Mouse (Mus musculus) stomach, embryonic 15.5 days (tissue): ENCODE results near the gene Fcer1g. TPM values are rescaled to one million over a fixed set of nuclear protein-coding genes. Genes with fewer than 3 reads are reported as not detected.
A peak's percentile ranks its signal among the peaks of the same experiment; 100 is the strongest.

Experiments used
- ATAC-seq: fragments of 200-750 bp; cut with Nextera tagmentation; 2 replicates; pipeline ENCODE4 v1.8.0; 2017; ENCODE audit warnings: low read depth, moderate number of reproducible peaks, moderate TSS enrichment; ENCODE audit not compliant: insufficient read depth, low FRiP score
- H3K27ac ChIP-seq: fragments of 300-500 bp; sonication (generic); 2 replicates; pipeline ENCODE4 v1.5.1; 2015; ENCODE audit warnings: mild to moderate bottlenecking, inconsistent platforms
- H3K27me3 ChIP-seq: fragments of 300-500 bp; sonication (generic); replicated peaks from 2 replicates; pipeline ENCODE4 v1.6.1; 2015; ENCODE audit warnings: inconsistent platforms
- H3K36me3 ChIP-seq: fragments of 300-500 bp; sonication (generic); 2 replicates; pipeline ENCODE4 v1.6.1; 2015; ENCODE audit warnings: inconsistent platforms
- H3K4me1 ChIP-seq: fragments of 300-500 bp; sonication (generic); 2 replicates; pipeline ENCODE4 v1.6.1; 2015; ENCODE audit warnings: inconsistent platforms
- H3K4me2 ChIP-seq: fragments of 300-500 bp; sonication (generic); 2 replicates; pipeline ENCODE4 v1.6.1; 2015; ENCODE audit warnings: mild to moderate bottlenecking, inconsistent platforms
- H3K4me3 ChIP-seq: fragments of 300-500 bp; sonication (generic); replicated peaks from 2 replicates; pipeline ENCODE4 v1.5.1; 2015; ENCODE audit warnings: inconsistent platforms
- H3K9ac ChIP-seq: fragments of 300-500 bp; sonication (generic); 2 replicates; pipeline ENCODE4 v1.6.1; 2015; ENCODE audit warnings: inconsistent platforms
- H3K9me3 ChIP-seq: fragments of 300-500 bp; sonication (generic); 2 replicates; pipeline ENCODE4 v1.6.1; 2016; ENCODE audit warnings: inconsistent platforms
- WGBS: fragments of 180-500 bp; shearing (Covaris S2); methylation state at CpG from one replicate; pipeline ENCODE4 v1.1.7; 2015; 5-methylcytosine and 5-hydroxymethylcytosine counted together
- polyA plus RNA-seq: library from polyadenylated mRNA; unstranded; fragments of >200 nt; fragmentation: Nextera tagmentation; extraction: Ambion mirVana; gene quantifications from 2 replicates; pipeline ENCODE4 v1.2.1, GENCODE M21; 2015

Gene Fcer1g
- polyA plus RNA-seq, 1 experiment from 2014 or later, result 82.0 TPM

- Histone ChIP-seq H3K9ac (peak within 1 kb of the TSS; percentile 46; the same call in 1 of the 2 replicates), H3K9me3 (no peaks in the 10 kb centered on the region), H3K4me3 (peak within 1 kb of the TSS; percentile 59), H3K36me3 (peaks cover 6% of the 10 kb centered on the region; the same call in 1 of the 2 replicates), H3K27ac (peak within 1 kb of the TSS; percentile 92), H3K4me2 (peak within 1 kb of the TSS; percentile 84), H3K27me3 (no peaks in the 10 kb centered on the region), H3K4me1 (peaks cover 10% of the 10 kb centered on the region)
- ATAC-seq, result peak; percentile 98
- 4% methylated on average over 28 of the region's 28 CpGs for WGBS
Measured at GRCm38 (mm10) chr1:171222238-171223155, 11.7 kb downstream of the Fcer1g start, which contains the start of gene Tomm40l. Gene Tomm40l, minus strand, starts transcription at chr1:171222514.

DNA sequence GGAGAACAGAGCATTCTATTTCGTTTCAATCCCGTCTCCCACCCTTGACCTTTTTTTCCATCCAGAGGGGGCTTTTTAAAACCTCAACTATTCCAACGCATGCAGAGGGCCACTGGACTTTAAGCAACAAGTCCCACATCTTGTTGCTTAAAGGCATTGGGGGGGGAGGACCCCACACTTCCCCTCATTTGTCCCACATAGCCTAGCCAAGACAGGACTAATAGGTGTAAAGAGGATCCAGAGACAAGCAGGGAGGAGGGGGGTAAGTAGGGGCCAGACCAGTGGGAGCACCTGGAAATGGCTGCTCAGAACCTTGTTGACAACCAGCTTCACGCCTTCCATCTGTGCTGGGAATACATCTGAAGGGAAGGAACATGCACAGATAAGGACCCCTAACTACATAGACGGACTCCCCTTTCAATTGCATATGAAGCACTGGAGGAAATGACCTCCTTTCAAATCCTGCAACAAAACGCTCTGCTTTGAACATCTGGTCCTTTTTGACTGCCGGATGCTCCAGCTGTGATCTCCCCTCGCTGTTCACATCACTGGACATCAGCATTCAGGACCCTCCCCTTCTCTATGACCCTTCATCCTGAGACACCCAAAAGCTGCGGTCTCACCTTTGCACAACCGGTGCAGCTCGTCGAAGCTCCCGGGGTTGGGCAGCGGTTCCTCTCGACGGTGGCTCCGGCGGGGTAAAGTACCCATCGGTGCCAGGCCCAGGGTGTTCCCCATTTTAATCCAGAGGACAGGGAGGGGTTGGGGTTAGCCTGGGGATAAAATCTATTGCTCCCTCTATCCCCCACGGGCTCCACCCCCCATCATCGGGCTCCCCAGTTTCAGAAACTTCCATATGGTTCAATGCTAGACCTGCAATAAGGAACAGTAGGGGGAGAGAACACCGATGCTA is 12.6 kb downstream of the Fcer1g start:
- H3K9ac ChIP-seq, result peak overlapping the region; percentile 20; the same call in 1 of the 2 replicates
- peaks cover 10% of the 10 kb centered on the region for H3K4me1 ChIP-seq
- H3K9me3 ChIP-seq, result no peaks in the 10 kb centered on the region
- peaks cover 6% of the 10 kb centered on the region; the same call in 1 of the 2 replicates for H3K36me3 ChIP-seq
- H3K4me2 ChIP-seq, result peak overlapping the region; percentile 84
- 4% methylated on average over 22 of the region's 22 CpGs for WGBS
- no peak for ATAC-seq
- H3K4me3 ChIP-seq, result peak overlapping the region; percentile 59
- peak overlapping the region; percentile 3; the same call in 1 of the 2 replicates for H3K27ac ChIP-seq
- H3K27me3 ChIP-seq, result no peaks in the 10 kb centered on the region

- H3K27me3 ChIP-seq, result no peaks in the 10 kb centered on the region
- ATAC-seq, result peak; percentile 6; the same call in 1 of the 2 replicates
- peaks cover 6% of the 10 kb centered on the region; the same call in 1 of the 2 replicates for H3K36me3 ChIP-seq
- peak overlapping the region; percentile 59; the same call in 1 of the 2 replicates for H3K4me3 ChIP-seq
- no peak overlapping the region for H3K27ac ChIP-seq
- 7% methylated on average over 10 of the region's 10 CpGs for WGBS
- H3K4me1 ChIP-seq, result peaks cover 10% of the 10 kb centered on the region
- no peak overlapping the region for H3K9ac ChIP-seq
- peak overlapping the region; percentile 84 for H3K4me2 ChIP-seq
- H3K9me3 ChIP-seq, result no peaks in the 10 kb centered on the region
Measured at GRCm38 (mm10) chr1:171220871-171221270, 13.3 kb downstream of the Fcer1g start.

DNA sequence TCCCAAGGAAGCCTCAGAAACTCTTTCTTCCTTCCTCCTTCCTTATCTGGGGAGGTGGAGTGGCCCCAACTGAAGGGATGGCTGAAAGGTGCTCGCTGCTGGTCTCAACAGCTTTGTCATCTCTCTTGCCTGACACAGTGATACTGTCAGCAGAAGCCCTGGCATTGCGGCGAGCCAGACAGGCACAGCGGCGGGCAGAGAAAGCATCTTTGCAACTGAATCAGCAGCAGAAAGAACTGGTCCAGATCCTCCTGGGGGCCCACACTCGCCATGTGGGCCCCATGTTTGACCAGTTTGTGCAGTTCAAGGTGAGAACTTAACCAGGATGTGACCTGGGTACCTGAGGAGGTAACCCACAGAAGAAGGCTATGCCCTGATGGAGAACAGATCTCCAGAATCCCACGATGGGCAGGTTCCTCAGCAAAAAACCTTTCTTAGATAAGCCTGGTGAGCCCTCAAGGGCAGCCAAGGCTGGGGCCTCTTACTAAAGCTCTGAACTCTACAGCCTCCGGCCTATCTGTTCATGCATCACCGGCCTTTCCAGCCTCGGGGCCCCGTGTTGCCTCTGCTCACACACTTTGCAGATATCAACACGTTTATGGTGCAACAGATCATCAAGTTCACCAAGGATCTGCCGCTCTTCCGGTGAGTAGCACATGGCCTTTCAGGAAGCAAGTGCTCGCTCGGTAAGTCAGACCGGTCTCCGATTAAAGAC is 17.8 kb downstream of the Fcer1g start:
- H3K4me1 ChIP-seq, result peaks cover 5% of the 10 kb centered on the region
- H3K36me3 ChIP-seq, result peaks cover 6% of the 10 kb centered on the region; the same call in 1 of the 2 replicates
- H3K4me3 ChIP-seq, result no peak overlapping the region
- no peaks in the 10 kb centered on the region for H3K9me3 ChIP-seq
- ATAC-seq, result no peak
- 83% methylated on average over 18 of the region's 18 CpGs for WGBS
- no peaks in the 10 kb centered on the region for H3K27me3 ChIP-seq
- no peak overlapping the region for H3K4me2 ChIP-seq
- H3K27ac ChIP-seq, result no peak overlapping the region
- no peak overlapping the region for H3K9ac ChIP-seq

DNA sequence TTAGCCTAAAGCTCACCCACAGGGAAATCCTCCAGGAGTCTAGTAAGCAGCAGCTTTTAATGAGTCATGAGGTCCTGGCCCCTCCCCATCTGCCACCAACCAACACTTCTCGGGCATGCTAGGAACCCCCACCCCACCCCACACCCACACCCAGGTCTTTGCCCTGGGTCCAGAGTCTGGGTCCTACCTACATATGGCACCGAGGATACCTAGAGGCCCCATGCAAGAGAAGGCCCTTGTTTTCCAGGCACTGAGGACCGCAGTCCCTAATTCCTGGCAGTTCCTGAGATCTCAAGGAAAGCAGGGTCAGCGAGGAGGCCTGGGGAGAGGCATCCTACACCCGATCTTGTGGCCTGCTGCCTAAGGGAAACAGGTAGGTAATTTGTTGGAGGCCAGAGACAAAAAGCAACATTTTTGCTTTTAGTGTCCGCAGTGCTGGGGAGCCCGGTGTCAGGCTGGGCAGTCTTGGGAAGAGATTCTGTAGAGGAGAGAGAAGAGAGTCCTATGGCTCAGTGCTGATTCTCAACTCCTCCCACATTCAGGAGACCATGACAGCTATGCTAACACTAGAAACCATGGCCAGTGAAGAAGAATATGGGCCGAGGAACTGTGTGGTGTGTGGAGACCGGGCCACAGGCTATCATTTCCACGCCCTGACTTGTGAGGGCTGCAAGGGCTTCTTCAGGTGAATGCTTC is 20.2 kb downstream of the Fcer1g start, which contains the start of gene Nr1i3:
TSS of gene Nr1i3 (plus strand) at position 170 of the 696 bp plus-strand sequence.
- Histone ChIP-seq H3K4me3 (no peak within 1 kb of the TSS), H3K9me3 (no peaks in the 10 kb centered on the region), H3K27ac (no peak within 1 kb of the TSS), H3K36me3 (no peaks in the 10 kb centered on the region), H3K4me2 (no peak within 1 kb of the TSS), H3K9ac (no peak within 1 kb of the TSS), H3K4me1 (no peaks in the 10 kb centered on the region), H3K27me3 (no peaks in the 10 kb centered on the region; the same call in 1 of the 2 replicates)
- no peak for ATAC-seq
- WGBS, result 69% methylated on average over 10 of the region's 10 CpGs

- no peak for ATAC-seq
- Histone ChIP-seq H3K27ac (no peak overlapping the region), H3K27me3 (no peaks in the 10 kb centered on the region; the same call in 1 of the 2 replicates), H3K4me1 (no peaks in the 10 kb centered on the region), H3K4me3 (no peak overlapping the region), H3K9me3 (no peaks in the 10 kb centered on the region), H3K36me3 (no peaks in the 10 kb centered on the region), H3K9ac (no peak overlapping the region), H3K4me2 (no peak overlapping the region)
- WGBS, result 38% methylated on average over 3 of the region's 3 CpGs
Measured at GRCm38 (mm10) chr1:171212854-171213253, 21.3 kb downstream of the Fcer1g start.

GRCm38 (mm10) chr1:171209409-171209808 is 24.8 kb downstream of the Fcer1g start:
- no peak overlapping the region for H3K4me2 ChIP-seq
- H3K4me3 ChIP-seq, result no peak overlapping the region
- no peaks in the 10 kb centered on the region for H3K9me3 ChIP-seq
- H3K4me1 ChIP-seq, result no peaks in the 10 kb centered on the region
- ATAC-seq, result no peak
- H3K27ac ChIP-seq, result no peak overlapping the region
- H3K36me3 ChIP-seq, result no peaks in the 10 kb centered on the region
- 23% methylated on average over 4 of the region's 4 CpGs for WGBS
- H3K9ac ChIP-seq, result no peak overlapping the region
- no peaks in the 10 kb centered on the region; the same call in 1 of the 2 replicates for H3K27me3 ChIP-seq

DNA sequence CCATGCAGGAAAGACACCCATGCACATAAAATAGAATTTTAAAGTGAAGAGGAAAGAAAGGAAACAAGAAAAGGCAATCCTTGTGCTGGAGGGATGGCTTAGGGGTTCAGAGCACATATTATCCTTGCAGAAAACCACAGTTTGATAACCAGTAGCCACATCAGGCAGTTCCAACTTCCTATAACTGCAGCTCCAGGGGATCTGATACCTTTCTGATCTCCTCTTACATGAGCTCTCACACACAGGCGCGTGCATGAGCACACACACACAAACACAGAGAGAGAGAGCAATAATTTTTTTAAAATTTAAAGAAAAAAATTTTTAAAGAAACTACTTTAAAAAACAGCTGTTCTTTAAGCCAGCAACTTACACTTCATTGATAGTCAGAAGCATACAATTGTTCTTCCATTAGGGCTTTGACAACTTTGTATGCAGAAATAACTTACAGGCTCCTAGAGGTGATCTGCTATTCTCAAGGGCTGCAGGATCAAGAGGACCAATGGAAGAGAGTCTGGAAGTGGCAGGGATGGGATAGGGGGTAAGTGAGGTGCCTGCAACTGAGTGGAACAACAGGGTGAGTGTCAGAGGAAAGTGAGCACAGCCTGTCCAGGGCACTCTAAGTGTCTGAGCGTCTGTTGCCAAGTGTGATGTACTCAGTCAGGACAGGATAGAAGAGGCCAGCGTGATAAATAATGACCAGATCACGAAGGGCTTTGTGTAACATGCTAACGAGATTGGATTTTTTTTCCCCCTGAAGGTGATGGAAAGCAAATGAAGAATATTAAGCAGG is 28.3 kb downstream of the Fcer1g start:
- Histone ChIP-seq H3K4me2 (no peak overlapping the region), H3K9ac (no peak overlapping the region), H3K36me3 (no peaks in the 10 kb centered on the region), H3K27ac (no peak overlapping the region), H3K27me3 (no peaks in the 10 kb centered on the region; the same call in 1 of the 2 replicates), H3K9me3 (no peaks in the 10 kb centered on the region), H3K4me1 (no peaks in the 10 kb centered on the region), H3K4me3 (no peak overlapping the region)
- no peak for ATAC-seq
- 75% methylated on average over 6 of the region's 6 CpGs for WGBS

GRCm38 (mm10) chr1:171204249-171204644 is 29.9 kb downstream of the Fcer1g start:
- Histone ChIP-seq H3K27ac (no peak overlapping the region), H3K4me2 (no peak overlapping the region), H3K9ac (no peak overlapping the region), H3K36me3 (no peaks in the 10 kb centered on the region), H3K9me3 (no peaks in the 10 kb centered on the region), H3K4me1 (no peaks in the 10 kb centered on the region), H3K27me3 (no peaks in the 10 kb centered on the region), H3K4me3 (no peak overlapping the region)
- 62% methylated on average over 7 of the region's 7 CpGs for WGBS
- no peak for ATAC-seq
